Mouse (Mus musculus) spleen, adult 12 weeks (tissue): ENCODE measurements around the gene Setdb2.

Experiments used
- DNase-seq: peaks from one replicate; pipeline ENCODE4 v3.0.0; 2022; ENCODE audit warnings: low spot score

Gene Setdb2

DNA sequence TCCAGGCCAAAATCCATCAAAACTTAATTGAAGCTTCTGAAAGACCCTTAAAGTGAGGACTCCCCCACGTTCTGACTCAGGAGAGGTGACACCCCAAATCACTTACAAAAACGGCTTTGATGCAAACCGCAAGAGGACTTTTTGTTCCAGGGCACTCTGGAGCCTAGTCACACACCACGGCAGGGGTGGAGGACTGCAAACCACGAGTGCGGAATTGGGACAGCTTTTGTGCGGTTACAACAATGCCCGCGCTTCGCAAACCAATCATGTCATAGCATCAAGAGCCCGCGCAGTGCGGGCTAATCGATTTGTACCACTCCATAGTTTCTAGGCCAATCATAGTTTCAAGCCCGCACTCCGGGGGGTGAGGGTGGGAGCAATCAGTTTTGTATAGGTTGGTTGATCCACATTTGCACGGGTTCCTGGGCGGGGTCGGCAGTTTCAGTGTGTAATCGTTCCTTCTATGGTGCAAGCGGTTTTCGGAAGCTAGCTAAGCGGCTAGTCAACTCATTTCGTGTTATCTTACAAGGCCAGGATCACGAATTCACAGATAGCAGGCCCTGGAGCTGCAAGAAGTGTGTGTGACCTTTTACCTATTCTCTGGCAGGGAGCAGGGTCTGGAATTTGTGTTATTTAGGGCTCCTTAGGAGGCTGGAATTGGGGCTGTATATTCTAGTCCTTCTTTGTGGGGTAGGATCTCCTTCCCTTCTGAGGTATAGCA, 70.2 kb downstream of the Setdb2 start:
- no peak for DNase-seq

DNA sequence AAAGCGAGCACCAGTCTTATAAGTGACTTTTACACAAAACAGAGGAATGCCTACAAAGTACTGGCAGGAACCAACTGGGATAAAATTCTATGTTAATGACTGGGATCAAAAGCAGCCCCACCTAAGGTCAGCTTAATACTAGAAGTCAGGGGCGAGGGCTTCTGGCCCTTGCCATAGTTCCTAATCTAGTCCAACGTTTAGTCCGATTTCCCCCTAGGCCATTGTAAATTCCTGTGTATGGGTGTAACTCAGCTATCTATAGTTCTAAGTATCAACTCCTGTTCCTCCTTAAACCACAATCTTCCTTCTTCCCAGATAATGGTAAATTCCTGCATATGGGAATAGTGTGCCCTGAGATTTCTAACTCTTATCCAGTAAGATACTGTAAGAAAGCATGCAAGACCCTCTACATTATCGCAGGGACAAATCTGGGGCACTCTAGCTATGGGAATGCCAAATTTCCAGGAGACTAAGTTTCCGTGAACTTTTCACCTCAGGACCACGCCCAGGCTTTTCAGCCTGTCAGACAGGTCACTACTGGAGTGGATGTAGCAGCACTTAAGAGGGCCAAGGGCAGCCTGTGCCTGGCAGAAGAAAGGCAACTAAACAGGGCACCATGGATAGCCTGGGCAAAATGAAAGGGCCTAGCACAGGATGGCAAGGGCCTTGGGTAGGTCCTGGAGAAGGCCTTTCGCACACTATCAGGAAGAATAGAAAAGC, 74.1 kb downstream of the Setdb2 start:
- DNase-seq, result no peak

GRCm38 (mm10) chr14:59365244-59365644, 75.4 kb downstream of the Setdb2 start, which contains the start of gene Phf11d:
Gene Phf11d (minus strand): TSS chr14:59365470.
- DNase-seq, result no peak
